Mouse (Mus musculus) liver, postnatal 0 days (tissue): Measurements from ENCODE around the gene H1f0.

Source experiments
- CTCF ChIP-seq: sonication (generic); IDR thresholded peaks from 2 replicates; pipeline ENCODE4 v1.5.1; 2016; ENCODE audit warnings: antibody characterized with exemption, low read depth
- EP300 ChIP-seq: IDR thresholded peaks from 2 replicates; pipeline ENCODE4 v1.6.1; 2016; ENCODE audit warnings: antibody characterized with exemption, low read depth, mild to moderate bottlenecking

GRCm38 (mm10) chr15:79044837-79045236 is 16.6 kb downstream of the H1f0 start:
- TF ChIP-seq CTCF (no peak), EP300 (no peak)
